Mouse (Mus musculus): ENCODE measurements around the gene Uqcrh. TPM values are rescaled to one million over a fixed set of nuclear protein-coding genes. Genes with fewer than 3 reads are reported as not detected.

Uqcrh gene
- polyA plus RNA-seq, 1 experiment from 2014 or later = 455 TPM

GRCm38 (mm10) chr4:116063855-116064254, 11.0 kb downstream of the Uqcrh start:
- H3K9ac ChIP-seq (ENCODE audit: low read length) = no peak overlapping the region
- no peaks in the 10 kb centered on the region for H3K27me3 ChIP-seq (ENCODE audit: control insufficient read depth, insufficient read depth, low read length)
- no peaks in the 10 kb centered on the region; the same call in 1 of the 2 replicates for H3K4me1 ChIP-seq (ENCODE audit: control insufficient read depth, insufficient read depth, low read length)
- H3K4me3 ChIP-seq (ENCODE audit: low read depth, low read length) = no peak overlapping the region
- WGBS = 46% methylated on average over 1 of the region's 1 CpGs
- no peak overlapping the region for H3K27ac ChIP-seq (ENCODE audit: low read depth, low read length)
- no peak overlapping the region for H3K4me2 ChIP-seq
- peaks cover 8% of the 10 kb centered on the region; the same call in 1 of the 2 replicates for H3K36me3 ChIP-seq (ENCODE audit: control insufficient read depth, insufficient read depth, low read length)
- no peak for DNase-seq (ENCODE audit: low spot score, missing footprints)
- H3K9me3 ChIP-seq (ENCODE audit: control insufficient read depth, low read length) = no peaks in the 10 kb centered on the region
- ATAC-seq (ENCODE audit: low FRiP score) = no peak

- no peak overlapping the region for H3K4me2 ChIP-seq
- H3K9ac ChIP-seq (ENCODE audit: low read length) = no peak overlapping the region
- H3K9me3 ChIP-seq (ENCODE audit: control insufficient read depth, low read length) = no peaks in the 10 kb centered on the region
- H3K4me3 ChIP-seq (ENCODE audit: low read depth, low read length) = no peak overlapping the region
- no peak overlapping the region for H3K27ac ChIP-seq (ENCODE audit: low read depth, low read length)
- DNase-seq (ENCODE audit: low spot score, missing footprints) (no peak), ATAC-seq (ENCODE audit: low FRiP score) (no peak)
- H3K4me1 ChIP-seq (ENCODE audit: control insufficient read depth, insufficient read depth, low read length) = peaks cover 1% of the 10 kb centered on the region; the same call in 1 of the 2 replicates
- WGBS = 78% methylated on average over 5 of the region's 5 CpGs
- no peaks in the 10 kb centered on the region for H3K27me3 ChIP-seq (ENCODE audit: control insufficient read depth, insufficient read depth, low read length)
- no peaks in the 10 kb centered on the region for H3K36me3 ChIP-seq (ENCODE audit: control insufficient read depth, insufficient read depth, low read length)
Observed at GRCm38 (mm10) chr4:116059012-116059726, 15.7 kb downstream of the Uqcrh start.

GRCm38 (mm10) chr4:116057559-116057958, 17.3 kb downstream of the Uqcrh start:
- Histone ChIP-seq H3K4me1 (ENCODE audit: control insufficient read depth, insufficient read depth, low read length) (peaks cover 3% of the 10 kb centered on the region; the same call in 1 of the 2 replicates), H3K9ac (ENCODE audit: low read length) (no peak overlapping the region), H3K27me3 (ENCODE audit: control insufficient read depth, insufficient read depth, low read length) (no peaks in the 10 kb centered on the region), H3K9me3 (ENCODE audit: control insufficient read depth, low read length) (no peaks in the 10 kb centered on the region), H3K4me3 (ENCODE audit: low read depth, low read length) (no peak overlapping the region), H3K27ac (ENCODE audit: low read depth, low read length) (no peak overlapping the region), H3K4me2 (no peak overlapping the region), H3K36me3 (ENCODE audit: control insufficient read depth, insufficient read depth, low read length) (no peaks in the 10 kb centered on the region)
- ATAC-seq (ENCODE audit: low FRiP score) (no peak), DNase-seq (ENCODE audit: low spot score, missing footprints) (no peak)
- 0% methylated on average over 1 of the region's 1 CpGs for WGBS

- H3K4me3 ChIP-seq (ENCODE audit: low read depth, low read length) = peak within 1 kb of the TSS; percentile 55
- no peaks in the 10 kb centered on the region for H3K27me3 ChIP-seq (ENCODE audit: control insufficient read depth, insufficient read depth, low read length)
- no peaks in the 10 kb centered on the region; the same call in 1 of the 2 replicates for H3K36me3 ChIP-seq (ENCODE audit: control insufficient read depth, insufficient read depth, low read length)
- H3K27ac ChIP-seq (ENCODE audit: low read depth, low read length) = peak within 1 kb of the TSS; percentile 77
- peak within 1 kb of the TSS; percentile 70 for H3K9ac ChIP-seq (ENCODE audit: low read length)
- DNase-seq (ENCODE audit: low spot score, missing footprints) (peak; percentile 98), ATAC-seq (ENCODE audit: low FRiP score) (peak; percentile 95)
- no peaks in the 10 kb centered on the region for H3K9me3 ChIP-seq (ENCODE audit: control insufficient read depth, low read length)
- peaks cover 3% of the 10 kb centered on the region; the same call in 1 of the 2 replicates for H3K4me1 ChIP-seq (ENCODE audit: control insufficient read depth, insufficient read depth, low read length)
- WGBS = under 1% methylated on average over 35 of the region's 35 CpGs
- H3K4me2 ChIP-seq = peak within 1 kb of the TSS; percentile 78
Observed at GRCm38 (mm10) chr4:116053399-116053961, 21.4 kb downstream of the Uqcrh start, which contains the start of gene Nsun4. Gene Nsun4 (minus strand): TSS chr4:116053876.

- H3K9ac ChIP-seq (ENCODE audit: low read length) = peak overlapping the region; percentile 70
- no peaks in the 10 kb centered on the region for H3K27me3 ChIP-seq (ENCODE audit: control insufficient read depth, insufficient read depth, low read length)
- H3K9me3 ChIP-seq (ENCODE audit: control insufficient read depth, low read length) = no peaks in the 10 kb centered on the region
- peak overlapping the region; percentile 55 for H3K4me3 ChIP-seq (ENCODE audit: low read depth, low read length)
- H3K4me2 ChIP-seq = peak overlapping the region; percentile 78
- H3K4me1 ChIP-seq (ENCODE audit: control insufficient read depth, insufficient read depth, low read length) = peaks cover 3% of the 10 kb centered on the region; the same call in 1 of the 2 replicates
- no peaks in the 10 kb centered on the region; the same call in 1 of the 2 replicates for H3K36me3 ChIP-seq (ENCODE audit: control insufficient read depth, insufficient read depth, low read length)
- peak; percentile 90 for DNase-seq (ENCODE audit: low spot score, missing footprints)
- 11% methylated on average over 22 of the region's 22 CpGs for WGBS
- peak; percentile 57 for ATAC-seq (ENCODE audit: low FRiP score)
- H3K27ac ChIP-seq (ENCODE audit: low read depth, low read length) = peak overlapping the region; percentile 77
Observed at GRCm38 (mm10) chr4:116052526-116053293, 22.2 kb downstream of the Uqcrh start.

GRCm38 (mm10) chr4:116049211-116049610, 25.7 kb downstream of the Uqcrh start:
- WGBS = 78% methylated on average over 3 of the region's 3 CpGs
- H3K27ac ChIP-seq (ENCODE audit: low read depth, low read length) = no peak overlapping the region
- ATAC-seq (ENCODE audit: low FRiP score) (no peak), DNase-seq (ENCODE audit: low spot score, missing footprints) (no peak)
- no peak overlapping the region for H3K4me3 ChIP-seq (ENCODE audit: low read depth, low read length)
- H3K4me1 ChIP-seq (ENCODE audit: control insufficient read depth, insufficient read depth, low read length) = peaks cover 2% of the 10 kb centered on the region; the same call in 1 of the 2 replicates
- no peaks in the 10 kb centered on the region; the same call in 1 of the 2 replicates for H3K36me3 ChIP-seq (ENCODE audit: control insufficient read depth, insufficient read depth, low read length)
- H3K9me3 ChIP-seq (ENCODE audit: control insufficient read depth, low read length) = no peaks in the 10 kb centered on the region
- no peak overlapping the region for H3K9ac ChIP-seq (ENCODE audit: low read length)
- H3K27me3 ChIP-seq (ENCODE audit: control insufficient read depth, insufficient read depth, low read length) = no peaks in the 10 kb centered on the region
- no peak overlapping the region for H3K4me2 ChIP-seq

GRCm38 (mm10) chr4:116048130-116048920, 26.5 kb downstream of the Uqcrh start:
- H3K27ac ChIP-seq (ENCODE audit: low read depth, low read length) = no peak overlapping the region
- no peak for ATAC-seq (ENCODE audit: low FRiP score)
- WGBS = 84% methylated on average over 7 of the region's 7 CpGs

GRCm38 (mm10) chr4:116047681-116048080, 27.2 kb downstream of the Uqcrh start:
- Histone ChIP-seq H3K9ac (ENCODE audit: low read length) (no peak overlapping the region), H3K4me3 (ENCODE audit: low read depth, low read length) (no peak overlapping the region), H3K36me3 (ENCODE audit: control insufficient read depth, insufficient read depth, low read length) (no peaks in the 10 kb centered on the region; the same call in 1 of the 2 replicates), H3K9me3 (ENCODE audit: control insufficient read depth, low read length) (no peaks in the 10 kb centered on the region), H3K4me1 (ENCODE audit: control insufficient read depth, insufficient read depth, low read length) (no peaks in the 10 kb centered on the region), H3K27ac (ENCODE audit: low read depth, low read length) (no peak overlapping the region), H3K4me2 (no peak overlapping the region), H3K27me3 (ENCODE audit: control insufficient read depth, insufficient read depth, low read length) (no peaks in the 10 kb centered on the region)
- DNase-seq (ENCODE audit: low spot score, missing footprints) (no peak), ATAC-seq (ENCODE audit: low FRiP score) (no peak)
- 96% methylated on average over 1 of the region's 1 CpGs for WGBS

More at GRCm38 (mm10) chr4:116048130-116048920, 26.5 kb downstream of the Uqcrh start:
- Histone ChIP-seq H3K27me3 (ENCODE audit: control insufficient read depth, insufficient read depth, low read length) (no peaks in the 10 kb centered on the region), H3K4me2 (no peak overlapping the region), H3K9ac (ENCODE audit: low read length) (no peak overlapping the region), H3K4me3 (ENCODE audit: low read depth, low read length) (no peak overlapping the region), H3K4me1 (ENCODE audit: control insufficient read depth, insufficient read depth, low read length) (no peaks in the 10 kb centered on the region), H3K9me3 (ENCODE audit: control insufficient read depth, low read length) (no peaks in the 10 kb centered on the region), H3K36me3 (ENCODE audit: control insufficient read depth, insufficient read depth, low read length) (no peaks in the 10 kb centered on the region; the same call in 1 of the 2 replicates)
- DNase-seq (ENCODE audit: low spot score, missing footprints) = no peak

Measured in midbrain, embryonic 11.5 days (tissue).